Mouse (Mus musculus): Measurements from ENCODE around the gene Klc2.
"Not testable (repeated sequence)": the region's sequence is repeated elsewhere in the genome, so short reads cannot be mapped to it uniquely, and the experiment has no call there.

Klc2 gene

GRCm38 (mm10) chr19:5118384-5118698 is at the start of gene Klc2:
Klc2 (minus strand) TSS chr19:5118560.
- no peak for DNase-seq (ENCODE audit: low spot score in 2 of 2)

- no peak for DNase-seq (ENCODE audit: low spot score in 2 of 2)
Measured at GRCm38 (mm10) chr19:5167477-5167876, 49.1 kb upstream of the Klc2 start.

DNA sequence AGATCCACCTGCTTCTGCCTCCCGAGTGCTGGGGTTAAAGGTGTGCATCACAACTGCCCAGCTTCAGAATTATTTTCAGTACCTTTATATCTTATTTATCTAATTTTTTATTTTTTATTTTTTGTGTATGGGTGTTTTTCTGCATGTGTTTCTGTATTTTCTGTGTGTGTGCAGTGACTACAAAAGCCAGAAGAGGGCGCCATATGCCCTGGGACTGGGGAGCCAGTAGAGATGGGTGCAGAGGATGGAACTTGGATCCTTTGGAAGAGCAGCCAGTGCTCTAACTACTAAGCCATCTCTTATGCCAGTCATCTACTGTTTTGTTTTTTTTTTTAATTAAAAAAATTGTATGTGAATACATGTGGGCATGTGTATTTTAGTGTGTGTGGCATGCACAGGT is 46.0 kb upstream of the Klc2 start:
- DNase-seq (ENCODE audit: low spot score in 2 of 2) = no peak

DNA sequence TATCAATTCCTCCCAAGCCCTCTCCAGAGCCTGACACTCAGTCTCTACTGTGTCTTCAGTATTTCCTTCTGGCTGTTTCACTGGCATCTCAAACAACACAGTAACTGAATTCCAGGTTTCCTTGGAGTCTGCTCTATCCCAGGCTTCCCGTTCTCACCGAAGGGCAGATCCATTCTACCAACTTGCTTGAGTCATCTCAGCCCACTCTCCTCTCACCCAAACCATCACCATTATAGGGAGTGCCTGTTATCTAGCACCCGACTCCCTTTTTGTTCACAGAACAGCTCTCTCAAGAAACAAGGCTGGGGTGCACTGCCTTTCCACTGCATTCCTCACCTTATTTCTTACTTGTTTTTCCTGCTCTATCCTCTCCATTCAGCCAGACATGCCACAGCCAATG is 43.6 kb upstream of the Klc2 start:
- DNase-seq (ENCODE audit: low spot score in 2 of 2) = no peak

DNA sequence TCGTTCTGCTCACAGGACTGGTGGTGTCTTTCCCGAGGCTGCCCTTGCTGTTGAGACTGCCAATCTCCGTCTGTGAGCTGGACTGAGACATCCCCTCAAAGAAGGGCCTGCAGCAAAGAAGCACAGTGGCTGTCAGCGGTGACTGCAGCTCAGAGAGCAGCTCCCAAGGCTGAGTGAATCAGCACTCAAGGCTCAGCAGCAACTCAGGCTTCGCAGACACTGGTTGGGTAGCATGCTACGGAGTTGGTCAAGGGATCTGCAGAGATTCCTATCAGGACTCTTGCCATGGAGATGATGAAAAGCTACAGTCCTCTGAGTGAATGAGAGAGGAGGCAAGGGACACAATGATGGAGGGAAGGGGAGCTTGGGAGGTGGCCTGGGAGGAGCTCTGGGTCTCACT is 33.9 kb upstream of the Klc2 start:
- no peak for DNase-seq (ENCODE audit: low spot score in 2 of 2)

- no peak for DNase-seq (ENCODE audit: low spot score in 2 of 2)
Measured at GRCm38 (mm10) chr19:5151741-5152140, 33.4 kb upstream of the Klc2 start.

DNA sequence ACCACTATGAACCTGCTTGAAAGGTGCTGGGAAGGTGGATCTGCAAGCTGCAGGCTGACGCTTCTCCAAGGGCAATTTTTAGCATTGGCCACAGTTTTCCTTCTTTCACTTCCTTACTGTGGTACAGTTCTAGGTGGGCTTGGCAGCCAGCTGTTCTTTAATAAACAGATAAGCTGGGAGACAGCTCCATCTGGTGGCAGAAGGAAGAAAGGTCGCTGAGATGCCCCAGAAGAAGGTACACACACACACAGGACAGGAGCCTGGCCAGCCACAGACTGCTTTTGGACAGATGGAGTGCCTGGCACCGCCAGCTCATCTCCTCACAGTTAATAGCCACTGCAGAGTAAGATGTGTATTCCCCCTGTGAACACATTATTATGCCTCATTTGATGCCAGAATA is 33.0 kb upstream of the Klc2 start:
- DNase-seq (ENCODE audit: low spot score in 2 of 2) = peak; percentile 46 to 82

GRCm38 (mm10) chr19:5150358-5150757 is 32.0 kb upstream of the Klc2 start:
- no peak for DNase-seq (ENCODE audit: low spot score in 2 of 2)

GRCm38 (mm10) chr19:5149041-5149440 is 30.7 kb upstream of the Klc2 start:
- DNase-seq (ENCODE audit: low spot score in 2 of 2) = not testable (repeated sequence)

- peak in 1 of 2 experiments; percentile 75 for DNase-seq (ENCODE audit: low spot score in 2 of 2)
Measured at GRCm38 (mm10) chr19:5139640-5140039, 21.3 kb upstream of the Klc2 start.

DNA sequence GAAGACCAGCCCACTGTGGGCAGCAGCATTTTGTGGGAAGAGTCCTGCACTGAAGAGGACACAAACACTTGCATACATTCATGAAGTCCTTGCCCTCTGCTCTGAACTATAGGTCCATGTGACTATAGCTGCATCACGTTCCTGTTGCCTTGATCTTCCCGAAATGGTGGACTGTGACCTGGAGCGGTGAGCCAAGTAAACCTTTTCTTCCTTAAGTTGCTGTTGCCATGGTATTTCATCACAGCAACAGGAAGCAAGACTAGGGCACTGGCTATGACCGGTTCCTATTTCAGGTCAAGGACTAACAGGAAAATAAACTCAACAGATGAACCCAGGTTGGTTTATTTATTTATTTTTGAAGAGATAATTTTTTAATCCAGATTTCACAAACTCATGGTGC is 12.9 kb upstream of the Klc2 start:
- DNase-seq (ENCODE audit: low spot score in 2 of 2) = no peak

- DNase-seq (ENCODE audit: low spot score in 2 of 2) = no peak
Measured at GRCm38 (mm10) chr19:5129770-5130169, 11.4 kb upstream of the Klc2 start.

- DNase-seq (ENCODE audit: low spot score in 2 of 2) = peak in 1 of 2 experiments; percentile 45
Measured at GRCm38 (mm10) chr19:5124055-5124614, 5.8 kb upstream of the Klc2 start.

DNA sequence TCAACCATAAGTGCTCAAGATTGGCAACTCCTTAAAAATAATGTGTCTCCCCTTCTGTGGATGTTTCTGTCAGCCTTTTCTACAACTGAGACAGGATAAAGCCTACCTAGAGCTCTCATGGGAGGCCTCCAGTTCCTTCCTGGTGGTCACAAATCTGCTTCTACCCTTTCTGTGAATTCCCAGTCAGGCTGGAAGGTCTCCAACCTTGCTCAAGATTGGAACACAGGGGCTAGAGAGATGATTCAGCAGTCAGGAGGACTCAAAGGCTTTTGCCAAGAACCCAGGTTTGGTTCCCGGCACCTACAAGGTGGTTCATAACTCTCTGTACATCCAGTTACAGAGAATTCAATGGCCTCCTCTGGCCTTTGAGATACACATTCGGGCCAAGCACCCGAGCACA is 4.9 kb upstream of the Klc2 start:
- DNase-seq (ENCODE audit: low spot score in 2 of 2) = no peak

GRCm38 (mm10) chr19:5122492-5122891 is 4.1 kb upstream of the Klc2 start:
- DNase-seq (ENCODE audit: low spot score in 2 of 2) = no peak

GRCm38 (mm10) chr19:5117494-5118383 is 621 bp downstream of the Klc2 start:
- peak; percentile 89 to 95 for DNase-seq (ENCODE audit: low spot score in 2 of 2)

GRCm38 (mm10) chr19:5113783-5114182 is 4.6 kb downstream of the Klc2 start:
- peak in 1 of 2 experiments; percentile 41 for DNase-seq (ENCODE audit: low spot score in 2 of 2)

GRCm38 (mm10) chr19:5109659-5110453 is 8.5 kb downstream of the Klc2 start:
- DNase-seq (ENCODE audit: low spot score in 2 of 2) = peak in 1 of 2 experiments; percentile 46

DNA sequence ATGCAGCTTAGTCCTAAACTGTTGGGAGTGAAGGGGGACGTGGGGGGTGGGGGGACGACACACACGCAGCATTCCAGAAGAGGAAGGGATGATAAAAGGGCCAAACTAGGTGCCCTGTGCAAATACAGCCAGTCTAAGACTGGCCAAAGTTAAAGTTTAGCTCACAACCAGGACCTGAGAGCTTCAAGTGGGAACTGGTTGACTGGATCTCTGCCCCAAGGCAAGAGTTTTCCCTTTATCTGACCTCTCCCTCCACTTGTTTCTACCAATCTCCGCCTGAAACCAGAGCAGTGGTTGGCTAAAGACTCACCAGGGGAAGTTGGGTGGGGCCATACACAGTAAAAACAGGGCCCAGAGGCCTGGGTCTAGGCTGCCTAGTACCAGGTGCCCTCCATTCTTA is 9.7 kb downstream of the Klc2 start:
- DNase-seq (ENCODE audit: low spot score in 2 of 2) = no peak

DNA sequence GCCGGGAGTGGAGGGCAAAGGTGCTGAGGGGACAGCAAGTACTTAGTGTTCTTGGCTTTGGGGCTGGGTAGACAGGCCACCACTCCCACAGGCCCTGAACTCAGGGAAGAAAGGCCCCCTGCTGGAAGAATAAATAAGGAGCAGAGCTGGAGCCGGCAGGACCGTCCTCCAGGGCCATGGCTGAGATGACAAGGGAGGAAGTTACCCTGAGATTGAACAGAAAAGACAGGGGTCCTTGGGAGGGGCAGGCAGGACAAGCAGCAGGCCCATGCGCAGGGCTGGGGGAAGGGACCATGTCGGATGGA is 10.1 kb downstream of the Klc2 start:
- DNase-seq (ENCODE audit: low spot score in 2 of 2) = no peak

- no peak for DNase-seq (ENCODE audit: low spot score in 2 of 2)
Measured at GRCm38 (mm10) chr19:5107556-5108270, 10.6 kb downstream of the Klc2 start.

DNA sequence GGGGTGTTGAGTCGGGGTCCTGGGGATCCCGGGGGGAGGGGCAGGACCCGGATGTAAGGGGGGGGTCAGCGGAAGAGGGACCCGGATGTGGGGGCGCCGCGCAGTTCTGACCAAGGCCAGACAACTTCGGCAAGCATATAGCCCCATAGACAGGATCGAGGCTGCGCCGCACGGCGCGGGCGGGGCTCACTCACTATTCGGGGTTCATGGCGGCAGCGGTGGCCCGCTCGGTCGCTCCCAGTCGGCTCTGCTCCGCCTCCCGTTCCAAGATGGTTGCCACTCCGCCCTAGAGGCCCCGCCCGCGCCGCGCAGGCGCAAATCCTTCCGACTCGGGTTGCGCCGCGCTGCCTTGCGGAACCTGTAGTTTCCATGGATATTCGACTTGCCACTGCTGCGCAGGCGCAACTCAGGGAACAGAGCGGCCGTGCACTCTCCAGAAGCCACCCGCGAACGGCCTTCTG is 11.6 kb downstream of the Klc2 start, which contains the start of gene Rab1b:
Rab1b (minus strand) TSS at position 342 of the 461 bp plus-strand sequence.
- peak; percentile 94 to 98 for DNase-seq (ENCODE audit: low spot score in 2 of 2)

All from cerebellum, postnatal 4 days (tissue).